Mouse (Mus musculus) cerebellum, postnatal 25 days (tissue): ENCODE measurements around the gene Gm3317.
"Not testable (repeated sequence)": the region's sequence is repeated elsewhere in the genome, so short reads cannot be mapped to it uniquely, and the experiment has no call there.

Source experiments
- DNase-seq, 2 experiments: peaks; one replicate each; pipeline ENCODE4 v3.0.0; 2021; ENCODE audit warnings: mixed read lengths in 2 of 2

The Gm3317 gene

DNA sequence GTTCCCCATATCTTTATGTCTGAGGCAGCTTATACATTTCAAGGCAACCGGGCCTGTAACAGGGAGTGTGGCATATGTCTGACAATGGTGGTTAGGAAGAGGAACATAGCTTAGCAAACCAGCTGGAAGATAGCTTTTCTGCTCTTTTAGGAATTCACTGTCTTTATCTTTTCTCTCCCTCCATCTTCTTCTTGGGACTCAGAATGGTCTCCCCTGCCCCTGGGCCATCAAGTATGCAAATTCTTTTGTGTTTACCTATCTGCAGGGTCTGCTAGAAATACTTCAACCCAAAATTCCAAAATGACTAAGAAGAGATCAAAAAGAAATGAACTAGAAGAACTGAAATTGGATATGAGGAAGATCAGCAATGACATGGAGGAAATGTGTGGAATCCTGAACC is at the start of gene Gm3317:
Gm3317 (plus strand) TSS at position 301 of the 400 bp plus-strand sequence.
- DNase-seq: not testable (repeated sequence)

GRCm38 (mm10) chr14:5131219-5131618 is 33.1 kb upstream of the Gm3317 start, which contains the start of gene Gm8279:
Gene Gm8279 (plus strand): TSS chr14:5131519.
- DNase-seq: not testable (repeated sequence)

DNA sequence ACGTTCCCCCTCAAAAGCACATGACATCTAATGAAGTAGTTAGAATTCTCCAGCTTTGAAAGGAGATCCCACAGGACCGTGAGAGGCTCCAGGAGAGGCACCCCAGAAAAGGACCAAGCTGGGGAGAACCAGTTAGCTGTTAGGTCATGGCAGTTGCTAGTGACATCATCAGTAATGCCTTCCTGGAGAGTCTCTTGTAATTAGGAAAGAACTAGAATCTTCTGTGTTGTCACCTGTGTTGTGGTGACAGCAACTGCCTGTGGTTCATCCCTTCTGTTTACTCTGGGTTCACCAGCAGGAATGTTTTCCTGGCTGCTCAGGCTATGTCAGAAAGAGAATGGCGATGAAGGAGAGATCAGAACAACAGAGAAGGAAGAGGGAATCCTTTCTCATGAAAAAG is 21.2 kb downstream of the Gm3317 start, which contains the start of gene Gm8271:
Gm8271 (plus strand) TSS at position 301 of the 400 bp plus-strand sequence.
- not testable (repeated sequence) for DNase-seq
